Mouse (Mus musculus): ENCODE results near the gene Skap1.

- TF ChIP-seq FLI1 (IDR thresholded peaks at IDR 0.05; ENCODE audit: low read length) (no peak), GATA1 (IDR thresholded peaks at IDR 0.05; ENCODE audit: borderline replicate concordance, low read length) (no peak)
These were observed 8.6 kb upstream of the Skap1 start for GRCm38 (mm10) chr11:96455699-96456326.

All from megakaryocyte, embryonic 14.5 days (primary cell).